Mouse (Mus musculus): ENCODE measurements at regions not wholly inside any gene's neighbourhood (a gene's known extent, or its start where the extent isn't known, plus 50 kb on each side); places are given as distances from the start of the nearest gene placed in this dataset.

GRCm38 (mm10) chr13:26284073-26284444, 485.9 kb downstream of the Hdgfl1 start:
- WGBS, result 45% methylated on average over 3 of the region's 3 CpGs
- no peak overlapping the region for H3K9ac ChIP-seq (replicated peaks; ENCODE audit: low read length)
- no peaks in the 10 kb centered on the region for H3K27me3 ChIP-seq (ENCODE audit: insufficient read depth, low read length)
- H3K27ac ChIP-seq (ENCODE audit: low read length), result no peak overlapping the region
- no peaks in the 10 kb centered on the region for H3K36me3 ChIP-seq (ENCODE audit: insufficient read depth, low read length)
- H3K9me3 ChIP-seq (ENCODE audit: low read length), result no peaks in the 10 kb centered on the region
- no peak for ATAC-seq (ENCODE audit: low FRiP score, low TSS enrichment)
- peaks cover 5% of the 10 kb centered on the region for H3K4me1 ChIP-seq (ENCODE audit: insufficient read depth, low read length)
- no peak overlapping the region for H3K4me2 ChIP-seq (replicated peaks; ENCODE audit: low read depth, low read length)
- H3K4me3 ChIP-seq (ENCODE audit: low read length), result no peak overlapping the region

GRCm38 (mm10) chr13:26283397-26284072, 486.4 kb downstream of the Hdgfl1 start:
- Histone ChIP-seq H3K4me1 (ENCODE audit: insufficient read depth, low read length) (peaks cover 5% of the 10 kb centered on the region), H3K27me3 (ENCODE audit: insufficient read depth, low read length) (no peaks in the 10 kb centered on the region), H3K9ac (replicated peaks; ENCODE audit: low read length) (no peak overlapping the region), H3K36me3 (ENCODE audit: insufficient read depth, low read length) (no peaks in the 10 kb centered on the region), H3K9me3 (ENCODE audit: low read length) (no peaks in the 10 kb centered on the region), H3K4me2 (replicated peaks; ENCODE audit: low read depth, low read length) (no peak overlapping the region), H3K4me3 (ENCODE audit: low read length) (no peak overlapping the region), H3K27ac (ENCODE audit: low read length) (0 out of 2 replicates have a peak overlapping the region, but pooled peaks have one; percentile 7)
- 47% methylated on average over 6 of the region's 6 CpGs for WGBS
- ATAC-seq (ENCODE audit: low FRiP score, low TSS enrichment), result peak; percentile 6; the same call in 1 of the 2 replicates

- H3K9me3 ChIP-seq (ENCODE audit: low read length), result no peaks in the 10 kb centered on the region
- ATAC-seq (ENCODE audit: low FRiP score, low TSS enrichment), result no peak
- WGBS, result 69% methylated on average over 3 of the region's 3 CpGs
- H3K4me2 ChIP-seq (replicated peaks; ENCODE audit: low read depth, low read length), result no peak overlapping the region
- H3K36me3 ChIP-seq (ENCODE audit: insufficient read depth, low read length), result no peaks in the 10 kb centered on the region
- H3K27ac ChIP-seq (ENCODE audit: low read length), result no peak overlapping the region
- no peak overlapping the region for H3K4me3 ChIP-seq (ENCODE audit: low read length)
- H3K9ac ChIP-seq (replicated peaks; ENCODE audit: low read length), result no peak overlapping the region
- peaks cover 5% of the 10 kb centered on the region for H3K4me1 ChIP-seq (ENCODE audit: insufficient read depth, low read length)
- no peaks in the 10 kb centered on the region for H3K27me3 ChIP-seq (ENCODE audit: insufficient read depth, low read length)
Measured at GRCm38 (mm10) chr13:26282291-26282690, 487.7 kb downstream of the Hdgfl1 start.

GRCm38 (mm10) chr13:26272850-26273249, 497.1 kb downstream of the Hdgfl1 start:
- H3K27me3 ChIP-seq (ENCODE audit: insufficient read depth, low read length), result no peaks in the 10 kb centered on the region
- no peak for ATAC-seq (ENCODE audit: low FRiP score, low TSS enrichment)
- no peak overlapping the region for H3K9ac ChIP-seq (replicated peaks; ENCODE audit: low read length)
- H3K4me3 ChIP-seq (ENCODE audit: low read length), result no peak overlapping the region
- H3K4me2 ChIP-seq (replicated peaks; ENCODE audit: low read depth, low read length), result no peak overlapping the region
- H3K4me1 ChIP-seq (ENCODE audit: insufficient read depth, low read length), result no peaks in the 10 kb centered on the region
- H3K9me3 ChIP-seq (ENCODE audit: low read length), result no peaks in the 10 kb centered on the region
- no peak overlapping the region for H3K27ac ChIP-seq (ENCODE audit: low read length)
- WGBS, result 76% methylated on average over 3 of the region's 3 CpGs
- H3K36me3 ChIP-seq (ENCODE audit: insufficient read depth, low read length), result no peaks in the 10 kb centered on the region

- no peaks in the 10 kb centered on the region for H3K27me3 ChIP-seq (ENCODE audit: insufficient read depth, low read length)
- 96% methylated on average over 2 of the region's 2 CpGs for WGBS
- H3K9ac ChIP-seq (replicated peaks; ENCODE audit: low read length), result no peak overlapping the region
- H3K27ac ChIP-seq (ENCODE audit: low read length), result no peak overlapping the region
- H3K9me3 ChIP-seq (ENCODE audit: low read length), result no peaks in the 10 kb centered on the region
- H3K4me3 ChIP-seq (ENCODE audit: low read length), result no peak overlapping the region
- no peak for ATAC-seq (ENCODE audit: low FRiP score, low TSS enrichment)
- no peak overlapping the region for H3K4me2 ChIP-seq (replicated peaks; ENCODE audit: low read depth, low read length)
- no peaks in the 10 kb centered on the region for H3K36me3 ChIP-seq (ENCODE audit: insufficient read depth, low read length)
- H3K4me1 ChIP-seq (ENCODE audit: insufficient read depth, low read length), result no peaks in the 10 kb centered on the region
Measured at GRCm38 (mm10) chr13:26267501-26267900, 502.5 kb downstream of the Hdgfl1 start.

- no peak for ATAC-seq (ENCODE audit: low FRiP score, low TSS enrichment)
- Histone ChIP-seq H3K27me3 (ENCODE audit: insufficient read depth, low read length) (no peaks in the 10 kb centered on the region), H3K9ac (replicated peaks; ENCODE audit: low read length) (no peak overlapping the region), H3K27ac (ENCODE audit: low read length) (no peak overlapping the region), H3K4me1 (ENCODE audit: insufficient read depth, low read length) (no peaks in the 10 kb centered on the region), H3K4me3 (ENCODE audit: low read length) (no peak overlapping the region), H3K36me3 (ENCODE audit: insufficient read depth, low read length) (no peaks in the 10 kb centered on the region), H3K9me3 (ENCODE audit: low read length) (no peaks in the 10 kb centered on the region), H3K4me2 (replicated peaks; ENCODE audit: low read depth, low read length) (no peak overlapping the region)
- 69% methylated on average over 5 of the region's 5 CpGs for WGBS
Measured at GRCm38 (mm10) chr13:26235941-26236340, 534.0 kb downstream of the Hdgfl1 start.

- Histone ChIP-seq H3K27me3 (ENCODE audit: insufficient read depth, low read length) (no peaks in the 10 kb centered on the region), H3K9me3 (ENCODE audit: low read length) (no peaks in the 10 kb centered on the region), H3K9ac (replicated peaks; ENCODE audit: low read length) (no peak overlapping the region), H3K4me3 (ENCODE audit: low read length) (no peak overlapping the region), H3K4me2 (replicated peaks; ENCODE audit: low read depth, low read length) (no peak overlapping the region), H3K27ac (ENCODE audit: low read length) (no peak overlapping the region), H3K36me3 (ENCODE audit: insufficient read depth, low read length) (no peaks in the 10 kb centered on the region), H3K4me1 (ENCODE audit: insufficient read depth, low read length) (no peaks in the 10 kb centered on the region)
- 41% methylated on average over 1 of the region's 1 CpGs for WGBS
- no peak for ATAC-seq (ENCODE audit: low FRiP score, low TSS enrichment)
Measured at GRCm38 (mm10) chr13:26234703-26235102, 535.3 kb downstream of the Hdgfl1 start.

GRCm38 (mm10) chr13:26217299-26217698, 552.7 kb downstream of the Hdgfl1 start:
- Histone ChIP-seq H3K36me3 (ENCODE audit: insufficient read depth, low read length) (no peaks in the 10 kb centered on the region), H3K27me3 (ENCODE audit: insufficient read depth, low read length) (no peaks in the 10 kb centered on the region), H3K4me1 (ENCODE audit: insufficient read depth, low read length) (no peaks in the 10 kb centered on the region), H3K4me3 (ENCODE audit: low read length) (no peak overlapping the region), H3K27ac (ENCODE audit: low read length) (no peak overlapping the region), H3K4me2 (replicated peaks; ENCODE audit: low read depth, low read length) (no peak overlapping the region), H3K9ac (replicated peaks; ENCODE audit: low read length) (no peak overlapping the region), H3K9me3 (ENCODE audit: low read length) (no peaks in the 10 kb centered on the region)
- 49% methylated on average over 3 of the region's 3 CpGs for WGBS
- ATAC-seq (ENCODE audit: low FRiP score, low TSS enrichment), result no peak

- no peaks in the 10 kb centered on the region for H3K4me1 ChIP-seq (ENCODE audit: insufficient read depth, low read length)
- H3K9me3 ChIP-seq (ENCODE audit: low read length), result no peaks in the 10 kb centered on the region
- H3K4me3 ChIP-seq (ENCODE audit: low read length), result no peak overlapping the region
- H3K36me3 ChIP-seq (ENCODE audit: insufficient read depth, low read length), result no peaks in the 10 kb centered on the region
- no peak for ATAC-seq (ENCODE audit: low FRiP score, low TSS enrichment)
- H3K27me3 ChIP-seq (ENCODE audit: insufficient read depth, low read length), result no peaks in the 10 kb centered on the region
- no peak overlapping the region for H3K9ac ChIP-seq (replicated peaks; ENCODE audit: low read length)
- no peak overlapping the region for H3K4me2 ChIP-seq (replicated peaks; ENCODE audit: low read depth, low read length)
- no peak overlapping the region for H3K27ac ChIP-seq (ENCODE audit: low read length)
Measured at GRCm38 (mm10) chr13:26216579-26216978, 553.4 kb downstream of the Hdgfl1 start.

GRCm38 (mm10) chr13:26205532-26206105, 564.3 kb downstream of the Hdgfl1 start:
- Histone ChIP-seq H3K4me3 (ENCODE audit: low read length) (no peak overlapping the region), H3K4me2 (replicated peaks; ENCODE audit: low read depth, low read length) (no peak overlapping the region), H3K27me3 (ENCODE audit: insufficient read depth, low read length) (no peaks in the 10 kb centered on the region), H3K4me1 (ENCODE audit: insufficient read depth, low read length) (no peaks in the 10 kb centered on the region), H3K27ac (ENCODE audit: low read length) (no peak overlapping the region), H3K9ac (replicated peaks; ENCODE audit: low read length) (no peak overlapping the region), H3K9me3 (ENCODE audit: low read length) (no peaks in the 10 kb centered on the region), H3K36me3 (ENCODE audit: insufficient read depth, low read length) (no peaks in the 10 kb centered on the region)
- ATAC-seq (ENCODE audit: low FRiP score, low TSS enrichment), result no peak
- 72% methylated on average over 1 of the region's 1 CpGs for WGBS

Data from kidney, embryonic 16.5 days (tissue).